Mouse (Mus musculus): ENCODE data around the gene Etnk1. TPM values are rescaled to one million over a fixed set of nuclear protein-coding genes. Genes with fewer than 3 reads are reported as not detected.

Gene Etnk1
- total and polyA plus RNA-seq, 3 experiments = 28.4 to 281 (median 199) TPM

- DNase-seq (ENCODE audit: low spot score) (no peak), ATAC-seq (ENCODE audit: extremely low read depth, insufficient number of reproducible peaks, low FRiP score, poor library complexity, severe bottlenecking) (no peak)
- Histone ChIP-seq H3K27me3 (ENCODE audit: insufficient read depth, low read length) (no peaks in the 10 kb centered on the region), H3K4me3 (ENCODE audit: low read depth, low read length) (no peak overlapping the region), H3K36me3 (replicated peaks) (no peaks in the 10 kb centered on the region), H3K9me3 (replicated peaks) (peaks cover 9% of the 10 kb centered on the region), H3K4me1 (ENCODE audit: insufficient read depth, low read depth, low read length) (no peaks in the 10 kb centered on the region)
- TF ChIP-seq GATA1 (IDR thresholded peaks at IDR 0.05; ENCODE audit: borderline replicate concordance, low read length) (no peak), POLR2AphosphoS5 (IDR thresholded peaks at IDR 0.05; ENCODE audit: insufficient replicate concordance, low read depth, low read length) (no peak), TAL1 (conservative IDR thresholded peaks at IDR 0.05; ENCODE audit: low read depth, low read length) (no peak), CTCF (IDR thresholded peaks at IDR 0.05; ENCODE audit: low read depth, low read length) (no peak), GATA2 (IDR thresholded peaks at IDR 0.05; ENCODE audit: borderline replicate concordance, low read depth, low read length) (no peak)
Observed at GRCm38 (mm10) chr6:143260560-143261288, 93.7 kb downstream of the Etnk1 start.

GRCm38 (mm10) chr6:143261289-143261665, 94.3 kb downstream of the Etnk1 start:
- Histone ChIP-seq H3K4me3 (ENCODE audit: low read depth, low read length) (no peak overlapping the region), H3K27me3 (ENCODE audit: insufficient read depth, low read length) (no peaks in the 10 kb centered on the region), H3K36me3 (replicated peaks) (no peaks in the 10 kb centered on the region), H3K9me3 (replicated peaks) (peaks cover 9% of the 10 kb centered on the region), H3K4me1 (ENCODE audit: insufficient read depth, low read depth, low read length) (no peaks in the 10 kb centered on the region)
- TF ChIP-seq GATA2 (IDR thresholded peaks at IDR 0.05; ENCODE audit: borderline replicate concordance, low read depth, low read length) (no peak), CTCF (IDR thresholded peaks at IDR 0.05; ENCODE audit: low read depth, low read length) (no peak), POLR2AphosphoS5 (IDR thresholded peaks at IDR 0.05; ENCODE audit: insufficient replicate concordance, low read depth, low read length) (no peak), GATA1 (IDR thresholded peaks at IDR 0.05; ENCODE audit: borderline replicate concordance, low read length) (no peak), TAL1 (conservative IDR thresholded peaks at IDR 0.05; ENCODE audit: low read depth, low read length) (no peak)
- ATAC-seq (ENCODE audit: extremely low read depth, insufficient number of reproducible peaks, low FRiP score, poor library complexity, severe bottlenecking) (no peak), DNase-seq (ENCODE audit: low spot score) (no peak)

- H3K9me3 ChIP-seq (replicated peaks) = peaks cover 13% of the 10 kb centered on the region
- H3K27me3 ChIP-seq (ENCODE audit: insufficient read depth, low read length) = no peaks in the 10 kb centered on the region
- no peak for ATAC-seq (ENCODE audit: extremely low read depth, insufficient number of reproducible peaks, low FRiP score, poor library complexity, severe bottlenecking)
- no peaks in the 10 kb centered on the region for H3K36me3 ChIP-seq (replicated peaks)
- H3K4me3 ChIP-seq (ENCODE audit: low read depth, low read length) = no peak overlapping the region
- TF ChIP-seq CTCF (IDR thresholded peaks at IDR 0.05; ENCODE audit: low read depth, low read length) (no peak), TAL1 (conservative IDR thresholded peaks at IDR 0.05; ENCODE audit: low read depth, low read length) (no peak), POLR2AphosphoS5 (IDR thresholded peaks at IDR 0.05; ENCODE audit: insufficient replicate concordance, low read depth, low read length) (no peak), GATA2 (IDR thresholded peaks at IDR 0.05; ENCODE audit: borderline replicate concordance, low read depth, low read length) (no peak), GATA1 (IDR thresholded peaks at IDR 0.05; ENCODE audit: borderline replicate concordance, low read length) (no peak)
- DNase-seq (ENCODE audit: low spot score) = no peak
- H3K4me1 ChIP-seq (ENCODE audit: insufficient read depth, low read depth, low read length) = no peaks in the 10 kb centered on the region
Observed at GRCm38 (mm10) chr6:143265482-143265881, 98.5 kb downstream of the Etnk1 start.

GRCm38 (mm10) chr6:143279222-143279621, 112.2 kb downstream of the Etnk1 start:
- no peak for ATAC-seq (ENCODE audit: extremely low read depth, insufficient number of reproducible peaks, low FRiP score, poor library complexity, severe bottlenecking)
- no peak overlapping the region for H3K4me3 ChIP-seq (ENCODE audit: low read depth, low read length)
- no peak for TF ChIP-seq GATA2 (IDR thresholded peaks at IDR 0.05; ENCODE audit: borderline replicate concordance, low read depth, low read length)
- TF ChIP-seq GATA1 (IDR thresholded peaks at IDR 0.05; ENCODE audit: borderline replicate concordance, low read length) = no peak
- TF ChIP-seq CTCF (IDR thresholded peaks at IDR 0.05; ENCODE audit: low read depth, low read length) = no peak
- no peak for TF ChIP-seq POLR2AphosphoS5 (IDR thresholded peaks at IDR 0.05; ENCODE audit: insufficient replicate concordance, low read depth, low read length)
- no peak for TF ChIP-seq TAL1 (conservative IDR thresholded peaks at IDR 0.05; ENCODE audit: low read depth, low read length)
- no peaks in the 10 kb centered on the region for H3K4me1 ChIP-seq (ENCODE audit: insufficient read depth, low read depth, low read length)
- H3K36me3 ChIP-seq (replicated peaks) = no peaks in the 10 kb centered on the region
- 0 out of 2 replicates have a peak, but pooled peaks cover 2% of the 10 kb centered on the region for H3K9me3 ChIP-seq (replicated peaks)
- no peaks in the 10 kb centered on the region for H3K27me3 ChIP-seq (ENCODE audit: insufficient read depth, low read length)
- DNase-seq (ENCODE audit: low spot score) = no peak

Other genes starting within 250 kb of the Etnk1 start
- gene St8sia1, start 202.8 kb upstream of the Etnk1 start, total RNA-seq (2014; fragmentation: Nextera tagmentation) = not detected in 2 replicates
- 0.11 TPM in 1 of 2 replicates, not detected in the other for gene St8sia1, start 202.8 kb upstream of the Etnk1 start, total RNA-seq (2017)
- not detected in 2 replicates for gene St8sia1, start 202.8 kb upstream of the Etnk1 start, polyA plus RNA-seq (2012)
- gene C2cd5, start 67.1 kb upstream of the Etnk1 start, total RNA-seq (2014; fragmentation: Nextera tagmentation) = 137 and 149 TPM in 2 replicates
- 44.0 and 49.8 TPM in 2 replicates for gene C2cd5, start 67.1 kb upstream of the Etnk1 start, total RNA-seq (2017)
- 12.4 and 16.8 TPM in 2 replicates for gene C2cd5, start 67.1 kb upstream of the Etnk1 start, polyA plus RNA-seq (2012)